Mouse (Mus musculus) brain, embryonic 14.5 days (tissue): ENCODE results near the gene Cdc42ep5. TPM values are rescaled to one million over a fixed set of nuclear protein-coding genes. Genes with fewer than 3 reads are reported as not detected.

Source experiments
- DNase-seq: peaks from one replicate; pipeline ENCODE4 v3.0.0-alpha.2; 2011; ENCODE audit warnings: low read depth
- CTCF ChIP-seq: fragments of 200-500 bp; IDR thresholded peaks from 2 replicates; pipeline ENCODE4 v1.5.1; 2012; ENCODE audit warnings: inconsistent platforms, mild to moderate bottlenecking, moderate library complexity, borderline replicate concordance; ENCODE audit not compliant: insufficient read depth, insufficient read length; ENCODE audit errors: extremely low read depth
- POLR2A ChIP-seq: fragments of 200-500 bp; IDR thresholded peaks from 2 replicates; pipeline ENCODE4 v1.6.1; 2012; ENCODE audit warnings: mild to moderate bottlenecking, inconsistent platforms, borderline replicate concordance; ENCODE audit not compliant: poor library complexity, insufficient read depth, insufficient read length, severe bottlenecking; ENCODE audit errors: extremely low read depth
- polyA plus RNA-seq: library from polyadenylated mRNA; depleted of rRNA; stranded (reverse); fragments of >200 nt; gene quantifications from 2 replicates; pipeline ENCODE4 v1.2.3, GENCODE M21; 2012; rRNA removed

The Cdc42ep5 gene
- polyA plus RNA-seq, 1 experiment, result 9.7 TPM

- DNase-seq, result peak; percentile 90
- TF ChIP-seq POLR2A (peak; percentile 24; the same call in 1 of the 2 replicates), CTCF (no peak)
These were observed 44.4 kb downstream of the Cdc42ep5 start for GRCm38 (mm10) chr7:4119976-4120921.

- TF ChIP-seq POLR2A, result 0 out of 2 replicates have a peak, but pooled peaks have one; percentile 36
- TF ChIP-seq CTCF, result peak; percentile 97
These were observed 45.2 kb downstream of the Cdc42ep5 start, which contains the start of gene Ttyh1 for GRCm38 (mm10) chr7:4119344-4119902. TSS of gene Ttyh1 (plus strand) at chr7:4119408.

GRCm38 (mm10) chr7:4117050-4117814 is 47.4 kb downstream of the Cdc42ep5 start:
- TF ChIP-seq POLR2A, result no peak
- no peak for TF ChIP-seq CTCF
- no peak for DNase-seq

More at GRCm38 (mm10) chr7:4119344-4119902, 45.2 kb downstream of the Cdc42ep5 start, which contains the start of gene Ttyh1:
- peak; percentile 64 for DNase-seq

- TF ChIP-seq POLR2A (no peak), CTCF (no peak)
- DNase-seq, result peak; percentile 50
These were observed 52.9 kb downstream of the Cdc42ep5 start for GRCm38 (mm10) chr7:4111766-4112165.

- DNase-seq, result peak; percentile 73
- TF ChIP-seq POLR2A (no peak), CTCF (peak; percentile 73; the same call in 1 of the 2 replicates)
These were observed 61.2 kb downstream of the Cdc42ep5 start for GRCm38 (mm10) chr7:4103411-4103810.

Other genes with a start within 250 kb of the Cdc42ep5 start
- gene Lilra6, start 249.4 kb downstream of the Cdc42ep5 start, polyA plus RNA-seq, result 0.04 TPM in 1 of 2 replicates, not detected in the other
- gene Lair1, start 101.7 kb downstream of the Cdc42ep5 start, polyA plus RNA-seq, result 3.7 TPM in 2 replicates
- gene Ttyh1, start 45.5 kb downstream of the Cdc42ep5 start, polyA plus RNA-seq, result 239 and 253 TPM in 2 replicates
- gene Leng8, start 27.8 kb downstream of the Cdc42ep5 start, polyA plus RNA-seq, result 501 and 507 TPM in 2 replicates
- 4.6 and 5.0 TPM in 2 replicates for gene Leng9, start 14.5 kb downstream of the Cdc42ep5 start, polyA plus RNA-seq
- 0.03 and 0.04 TPM in 2 replicates for gene Lilra5, start 72.9 kb upstream of the Cdc42ep5 start, polyA plus RNA-seq
- gene Ncr1, start 172.9 kb upstream of the Cdc42ep5 start, polyA plus RNA-seq, result not detected in 2 replicates
- 0.03 and 0.08 TPM in 2 replicates for gene Gp6, start 232.9 kb upstream of the Cdc42ep5 start, polyA plus RNA-seq